Mouse (Mus musculus): ENCODE measurements around the gene Limch1. TPM values are rescaled to one million over a fixed set of nuclear protein-coding genes. Genes with fewer than 3 reads are reported as not detected.

The Limch1 gene
- polyA plus RNA-seq, 1 experiment from 2014 or later = 13.0 TPM

- H3K4me2 ChIP-seq (ENCODE audit: low read depth, low read length) = no peak overlapping the region
- no peak overlapping the region for H3K27ac ChIP-seq (ENCODE audit: low read length)
- no peak for ATAC-seq (ENCODE audit: insufficient read depth, low FRiP score)
- no peak overlapping the region for H3K4me3 ChIP-seq (replicated peaks; ENCODE audit: low read length)
- 87% methylated on average over 5 of the region's 5 CpGs for WGBS
- H3K36me3 ChIP-seq (ENCODE audit: control insufficient read depth, insufficient read depth, low read length) = no peaks in the 10 kb centered on the region
- no peak overlapping the region for H3K9ac ChIP-seq (ENCODE audit: low read length)
- H3K27me3 ChIP-seq (ENCODE audit: control insufficient read depth, insufficient read depth, low read length) = no peaks in the 10 kb centered on the region
- H3K4me1 ChIP-seq (ENCODE audit: control insufficient read depth, insufficient read depth, low read length) = no peaks in the 10 kb centered on the region
- no peaks in the 10 kb centered on the region for H3K9me3 ChIP-seq (replicated peaks; ENCODE audit: control insufficient read depth, low read length)
Observed at GRCm38 (mm10) chr5:66842776-66843175, 97.1 kb downstream of the Limch1 start.

DNA sequence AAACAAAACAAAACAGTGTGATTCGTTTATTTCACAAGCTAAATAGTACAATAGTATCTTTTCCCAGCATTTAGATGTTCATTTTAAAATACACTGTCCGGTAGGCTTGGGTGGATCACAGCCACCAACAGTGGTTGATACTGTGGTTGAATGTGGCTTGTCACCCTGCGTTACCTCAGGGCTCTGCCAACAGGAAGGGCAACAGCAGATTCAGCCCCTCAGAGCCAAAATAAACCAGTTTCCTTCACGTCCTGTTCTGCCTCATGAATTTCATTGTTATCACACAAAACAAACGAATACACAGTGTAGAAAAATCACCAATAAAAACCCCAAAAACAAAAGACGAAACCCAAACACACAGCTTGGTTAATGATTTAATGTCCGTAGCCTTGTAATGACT lies 102.5 kb downstream of the Limch1 start:
- no peak for ATAC-seq (ENCODE audit: insufficient read depth, low FRiP score)
- 64% methylated on average over 7 of the region's 7 CpGs for WGBS
- H3K27ac ChIP-seq (ENCODE audit: low read length) = no peak overlapping the region

DNA sequence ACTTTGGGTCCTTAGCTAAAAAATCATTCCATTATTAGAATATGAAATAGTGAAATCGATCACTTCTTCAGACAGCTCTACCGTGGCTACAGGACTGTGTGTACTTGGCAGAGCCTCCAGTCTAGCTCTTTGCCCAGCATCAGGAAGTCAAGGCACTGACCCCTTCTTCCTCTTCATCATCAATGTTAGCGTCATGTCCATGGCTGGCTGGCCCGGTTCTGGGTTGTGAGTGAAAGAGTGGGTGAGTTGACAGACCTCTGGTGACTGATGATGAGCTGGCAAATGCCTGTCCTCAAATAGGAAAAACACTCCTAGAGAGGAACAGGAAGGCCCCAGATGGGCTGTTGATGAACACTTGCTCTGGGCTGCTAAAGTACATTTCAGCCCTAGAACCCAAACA lies 103.5 kb downstream of the Limch1 start:
- no peak for ATAC-seq (ENCODE audit: insufficient read depth, low FRiP score)

More for the DNA sequence above, 102.5 kb downstream of the Limch1 start:
- Histone ChIP-seq H3K4me2 (ENCODE audit: low read depth, low read length) (no peak overlapping the region), H3K4me1 (ENCODE audit: control insufficient read depth, insufficient read depth, low read length) (no peaks in the 10 kb centered on the region), H3K9ac (ENCODE audit: low read length) (no peak overlapping the region), H3K9me3 (replicated peaks; ENCODE audit: control insufficient read depth, low read length) (no peaks in the 10 kb centered on the region), H3K36me3 (ENCODE audit: control insufficient read depth, insufficient read depth, low read length) (no peaks in the 10 kb centered on the region), H3K27me3 (ENCODE audit: control insufficient read depth, insufficient read depth, low read length) (no peaks in the 10 kb centered on the region), H3K4me3 (replicated peaks; ENCODE audit: low read length) (no peak overlapping the region)

DNA sequence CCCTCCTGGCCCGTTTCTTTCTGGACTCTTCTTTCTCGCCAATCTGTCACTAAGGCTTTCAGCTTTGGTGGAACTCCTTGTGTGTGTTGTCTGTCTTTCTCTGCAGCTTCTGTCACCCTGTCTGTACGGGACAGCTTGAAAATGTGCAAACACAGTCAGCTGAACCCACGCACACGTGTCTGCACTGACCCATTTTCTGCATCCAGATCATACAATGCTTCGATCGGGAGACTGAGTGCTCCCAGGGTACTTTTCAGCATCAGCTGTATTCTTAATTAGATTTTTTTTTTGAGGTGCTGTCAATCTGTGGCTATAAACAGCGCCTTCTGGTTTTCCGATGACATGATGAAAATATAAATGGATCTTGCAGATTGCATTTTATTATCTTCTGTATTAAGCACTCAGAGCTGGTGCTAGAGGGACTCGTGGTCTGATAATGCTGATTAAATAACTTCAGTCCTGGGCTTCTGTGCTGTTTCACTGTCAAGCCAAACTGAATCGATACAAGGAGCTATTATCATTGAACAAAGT lies 105.2 kb downstream of the Limch1 start:
- 80% methylated on average over 11 of the region's 11 CpGs for WGBS
- Histone ChIP-seq H3K36me3 (ENCODE audit: control insufficient read depth, insufficient read depth, low read length) (no peaks in the 10 kb centered on the region), H3K4me2 (ENCODE audit: low read depth, low read length) (no peak overlapping the region), H3K4me3 (replicated peaks; ENCODE audit: low read length) (no peak overlapping the region), H3K9ac (ENCODE audit: low read length) (no peak overlapping the region), H3K27me3 (ENCODE audit: control insufficient read depth, insufficient read depth, low read length) (no peaks in the 10 kb centered on the region), H3K4me1 (ENCODE audit: control insufficient read depth, insufficient read depth, low read length) (no peaks in the 10 kb centered on the region), H3K9me3 (replicated peaks; ENCODE audit: control insufficient read depth, low read length) (no peaks in the 10 kb centered on the region), H3K27ac (ENCODE audit: low read length) (no peak overlapping the region)
- ATAC-seq (ENCODE audit: insufficient read depth, low FRiP score) = no peak

More for the DNA sequence above, 103.5 kb downstream of the Limch1 start:
- 60% methylated on average over 4 of the region's 4 CpGs for whole genome bisulfite sequencing
- Histone ChIP-seq H3K4me1 (ENCODE audit: control insufficient read depth, insufficient read depth, low read length) (no peaks in the 10 kb centered on the region), H3K9me3 (replicated peaks; ENCODE audit: control insufficient read depth, low read length) (no peaks in the 10 kb centered on the region), H3K27ac (ENCODE audit: low read length) (no peak overlapping the region), H3K9ac (ENCODE audit: low read length) (no peak overlapping the region), H3K4me3 (replicated peaks; ENCODE audit: low read length) (no peak overlapping the region), H3K4me2 (ENCODE audit: low read depth, low read length) (no peak overlapping the region), H3K27me3 (ENCODE audit: control insufficient read depth, insufficient read depth, low read length) (no peaks in the 10 kb centered on the region), H3K36me3 (ENCODE audit: control insufficient read depth, insufficient read depth, low read length) (no peaks in the 10 kb centered on the region)

DNA sequence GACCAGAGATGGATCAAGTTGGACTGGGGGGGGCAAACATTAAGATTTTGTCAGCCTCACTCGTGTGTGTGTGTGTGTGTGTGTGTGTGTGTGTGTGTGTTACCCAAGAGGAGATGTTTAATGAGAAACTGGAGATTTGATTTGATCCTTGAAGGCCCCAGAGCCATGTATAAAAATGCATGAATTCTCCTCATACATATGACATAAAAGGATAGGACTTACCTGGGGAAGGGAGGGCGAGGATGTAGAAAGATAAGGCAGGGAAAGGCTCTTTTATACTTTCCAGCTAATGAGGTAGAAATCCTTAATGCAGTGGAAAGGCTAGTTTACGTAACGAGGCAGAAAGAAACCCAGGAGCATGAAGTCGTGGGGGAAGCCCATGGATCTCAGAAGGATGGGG lies 106.1 kb downstream of the Limch1 start:
- H3K27me3 ChIP-seq (ENCODE audit: control insufficient read depth, insufficient read depth, low read length) = no peaks in the 10 kb centered on the region
- no peak overlapping the region for H3K27ac ChIP-seq (ENCODE audit: low read length)
- no peak overlapping the region for H3K9ac ChIP-seq (ENCODE audit: low read length)
- 82% methylated on average over 5 of the region's 5 CpGs for WGBS
- no peak overlapping the region for H3K4me3 ChIP-seq (replicated peaks; ENCODE audit: low read length)
- no peaks in the 10 kb centered on the region for H3K4me1 ChIP-seq (ENCODE audit: control insufficient read depth, insufficient read depth, low read length)
- H3K4me2 ChIP-seq (ENCODE audit: low read depth, low read length) = no peak overlapping the region
- no peak for ATAC-seq (ENCODE audit: insufficient read depth, low FRiP score)
- H3K9me3 ChIP-seq (replicated peaks; ENCODE audit: control insufficient read depth, low read length) = no peaks in the 10 kb centered on the region
- no peaks in the 10 kb centered on the region for H3K36me3 ChIP-seq (ENCODE audit: control insufficient read depth, insufficient read depth, low read length)

DNA sequence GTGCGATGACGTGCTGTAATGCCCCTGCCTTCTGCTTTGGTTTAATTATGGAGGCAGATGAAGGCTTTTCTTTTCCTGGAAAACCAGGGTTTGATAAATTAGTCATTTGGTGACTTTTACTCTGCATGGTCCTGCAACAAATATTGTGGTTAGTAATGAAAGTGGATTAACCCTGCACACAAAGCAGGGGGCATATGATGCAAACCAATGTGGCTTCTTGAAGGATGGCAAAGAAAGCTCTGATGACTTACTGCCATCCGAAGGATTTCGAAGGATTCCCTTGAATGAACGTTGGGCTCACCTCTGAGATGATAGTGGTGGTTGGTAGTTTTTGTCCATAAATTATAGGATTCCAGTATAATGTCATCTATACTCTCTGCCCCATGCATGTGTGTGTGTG lies 108.6 kb downstream of the Limch1 start:
- no peaks in the 10 kb centered on the region for H3K4me1 ChIP-seq (ENCODE audit: control insufficient read depth, insufficient read depth, low read length)
- H3K9ac ChIP-seq (ENCODE audit: low read length) = no peak overlapping the region
- no peak overlapping the region for H3K4me3 ChIP-seq (replicated peaks; ENCODE audit: low read length)
- no peak overlapping the region for H3K27ac ChIP-seq (ENCODE audit: low read length)
- no peaks in the 10 kb centered on the region for H3K9me3 ChIP-seq (replicated peaks; ENCODE audit: control insufficient read depth, low read length)
- ATAC-seq (ENCODE audit: insufficient read depth, low FRiP score) = no peak
- H3K36me3 ChIP-seq (ENCODE audit: control insufficient read depth, insufficient read depth, low read length) = no peaks in the 10 kb centered on the region
- no peaks in the 10 kb centered on the region for H3K27me3 ChIP-seq (ENCODE audit: control insufficient read depth, insufficient read depth, low read length)
- no peak overlapping the region for H3K4me2 ChIP-seq (ENCODE audit: low read depth, low read length)
- 90% methylated on average over 5 of the region's 5 CpGs for WGBS

DNA sequence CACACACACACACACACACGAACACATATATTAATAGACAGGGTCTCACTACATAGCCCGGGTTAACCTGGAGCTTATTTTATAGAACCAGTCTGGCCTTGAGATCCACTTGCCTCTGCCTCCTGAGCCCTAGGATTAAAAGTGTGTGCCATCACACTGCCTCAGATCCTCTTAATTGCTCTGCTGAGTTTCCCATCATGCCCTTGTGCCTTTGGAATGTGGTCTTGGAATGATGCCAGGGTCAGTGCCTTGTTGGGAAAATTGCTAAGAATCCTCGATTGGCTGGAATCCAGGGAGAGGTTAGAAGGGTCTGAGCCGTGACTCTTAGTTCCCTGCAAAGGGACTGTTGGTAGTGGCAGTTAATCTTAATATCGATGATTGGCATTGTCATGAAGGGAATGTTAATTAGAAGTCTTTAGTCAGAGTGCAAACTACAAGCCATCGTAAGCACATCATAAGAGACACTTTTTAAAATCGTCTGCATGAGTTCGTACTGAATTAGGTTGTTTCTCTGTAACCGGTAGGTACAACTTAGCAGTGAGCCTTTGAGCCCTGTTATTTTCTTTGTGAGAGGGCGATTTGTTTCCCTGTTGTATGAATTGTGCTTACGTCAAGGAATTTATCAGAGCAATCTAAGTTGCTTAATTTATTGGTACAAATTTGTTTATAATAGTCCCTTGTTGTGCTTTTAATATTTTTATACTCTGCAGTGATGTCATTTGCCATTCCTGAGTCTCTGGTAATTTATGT lies 109.9 kb downstream of the Limch1 start:
- WGBS = 59% methylated on average over 11 of the region's 11 CpGs
- Histone ChIP-seq H3K9me3 (replicated peaks; ENCODE audit: control insufficient read depth, low read length) (no peaks in the 10 kb centered on the region), H3K9ac (ENCODE audit: low read length) (no peak overlapping the region)

DNA sequence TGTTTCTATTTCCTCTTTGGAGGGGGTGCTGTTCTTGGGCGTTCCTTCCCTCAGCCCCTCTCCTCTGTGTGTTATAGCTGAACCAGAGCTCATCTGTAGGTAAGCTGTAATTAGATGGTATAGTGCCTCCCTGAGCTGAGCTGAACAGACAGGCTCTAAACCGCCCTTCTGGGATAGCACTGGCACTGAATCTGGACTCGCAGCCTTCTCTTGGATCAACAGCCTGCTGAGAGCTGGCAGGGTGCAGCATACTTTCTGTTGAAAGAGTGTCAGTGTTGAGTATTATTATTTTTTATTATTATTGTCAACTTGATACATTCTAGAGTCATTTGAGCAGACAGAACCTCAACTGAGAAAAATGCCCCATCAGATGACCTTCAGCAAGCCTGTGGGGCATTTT lies 113.9 kb downstream of the Limch1 start:
- WGBS = 81% methylated on average over 3 of the region's 3 CpGs
- no peak for ATAC-seq (ENCODE audit: insufficient read depth, low FRiP score)
- Histone ChIP-seq H3K4me2 (ENCODE audit: low read depth, low read length) (no peak overlapping the region), H3K4me3 (replicated peaks; ENCODE audit: low read length) (no peak overlapping the region), H3K36me3 (ENCODE audit: control insufficient read depth, insufficient read depth, low read length) (no peaks in the 10 kb centered on the region), H3K9me3 (replicated peaks; ENCODE audit: control insufficient read depth, low read length) (no peaks in the 10 kb centered on the region), H3K27ac (ENCODE audit: low read length) (no peak overlapping the region), H3K27me3 (ENCODE audit: control insufficient read depth, insufficient read depth, low read length) (no peaks in the 10 kb centered on the region), H3K4me1 (ENCODE audit: control insufficient read depth, insufficient read depth, low read length) (no peaks in the 10 kb centered on the region), H3K9ac (ENCODE audit: low read length) (no peak overlapping the region)

More for the DNA sequence above, 109.9 kb downstream of the Limch1 start:
- no peak for ATAC-seq (ENCODE audit: insufficient read depth, low FRiP score)
- Histone ChIP-seq H3K4me2 (ENCODE audit: low read depth, low read length) (no peak overlapping the region), H3K36me3 (ENCODE audit: control insufficient read depth, insufficient read depth, low read length) (no peaks in the 10 kb centered on the region), H3K27ac (ENCODE audit: low read length) (no peak overlapping the region), H3K4me3 (replicated peaks; ENCODE audit: low read length) (no peak overlapping the region), H3K27me3 (ENCODE audit: control insufficient read depth, insufficient read depth, low read length) (no peaks in the 10 kb centered on the region), H3K4me1 (ENCODE audit: control insufficient read depth, insufficient read depth, low read length) (no peaks in the 10 kb centered on the region)

- Histone ChIP-seq H3K27ac (ENCODE audit: low read length) (no peak overlapping the region), H3K36me3 (ENCODE audit: control insufficient read depth, insufficient read depth, low read length) (no peaks in the 10 kb centered on the region), H3K4me3 (replicated peaks; ENCODE audit: low read length) (no peak overlapping the region), H3K9ac (ENCODE audit: low read length) (no peak overlapping the region), H3K4me1 (ENCODE audit: control insufficient read depth, insufficient read depth, low read length) (no peaks in the 10 kb centered on the region), H3K9me3 (replicated peaks; ENCODE audit: control insufficient read depth, low read length) (no peaks in the 10 kb centered on the region), H3K4me2 (ENCODE audit: low read depth, low read length) (no peak overlapping the region), H3K27me3 (ENCODE audit: control insufficient read depth, insufficient read depth, low read length) (no peaks in the 10 kb centered on the region)
- ATAC-seq (ENCODE audit: insufficient read depth, low FRiP score) = no peak
- WGBS = 54% methylated on average over 17 of the region's 17 CpGs
Observed at GRCm38 (mm10) chr5:66861232-66862035, 115.8 kb downstream of the Limch1 start.

Data from stomach, embryonic 16.5 days (tissue).